Mouse (Mus musculus): ENCODE measurements around the gene Meis2. TPM values are rescaled to one million over a fixed set of nuclear protein-coding genes. Genes with fewer than 3 reads are reported as not detected.

Gene Meis2
- total RNA-seq, 2 experiments from 2014 or later: 109 to 117 TPM

GRCm38 (mm10) chr2:116052688-116053421 lies 12.8 kb downstream of the Meis2 start:
- no peak for DNase-seq (ENCODE audit: low spot score in 2 of 2)

- DNase-seq (ENCODE audit: low spot score in 2 of 2): no peak
These were observed 13.6 kb downstream of the Meis2 start for GRCm38 (mm10) chr2:116051906-116052614.

GRCm38 (mm10) chr2:116049710-116050109 lies 15.9 kb downstream of the Meis2 start:
- no peak for DNase-seq (ENCODE audit: low spot score in 2 of 2)

- DNase-seq (ENCODE audit: low spot score in 2 of 2): no peak
These were observed 18.3 kb downstream of the Meis2 start for GRCm38 (mm10) chr2:116047365-116047764.

- DNase-seq (ENCODE audit: low spot score in 2 of 2): no peak
These were observed 20.6 kb downstream of the Meis2 start for GRCm38 (mm10) chr2:116045048-116045447.

GRCm38 (mm10) chr2:116042934-116043698 lies 22.5 kb downstream of the Meis2 start:
- no peak for DNase-seq (ENCODE audit: low spot score in 2 of 2)

- DNase-seq (ENCODE audit: low spot score in 2 of 2): no peak
These were observed 23.2 kb downstream of the Meis2 start for GRCm38 (mm10) chr2:116042447-116042846.

- no peak for DNase-seq (ENCODE audit: low spot score in 2 of 2)
These were observed 23.9 kb downstream of the Meis2 start for GRCm38 (mm10) chr2:116041683-116042262.

GRCm38 (mm10) chr2:116035345-116035744 lies 30.3 kb downstream of the Meis2 start:
- DNase-seq (ENCODE audit: low spot score in 2 of 2): no peak

- no peak for DNase-seq (ENCODE audit: low spot score in 2 of 2)
These were observed 37.5 kb downstream of the Meis2 start for GRCm38 (mm10) chr2:116028127-116028526.

GRCm38 (mm10) chr2:116022876-116023275 lies 42.8 kb downstream of the Meis2 start:
- DNase-seq (ENCODE audit: low spot score in 2 of 2): no peak

GRCm38 (mm10) chr2:116021931-116022330 lies 43.7 kb downstream of the Meis2 start:
- DNase-seq (ENCODE audit: low spot score in 2 of 2): no peak

GRCm38 (mm10) chr2:116021046-116021445 lies 44.6 kb downstream of the Meis2 start:
- DNase-seq (ENCODE audit: low spot score in 2 of 2): no peak

GRCm38 (mm10) chr2:116020451-116020951 lies 45.1 kb downstream of the Meis2 start:
- DNase-seq (ENCODE audit: low spot score in 2 of 2): no peak

- no peak for DNase-seq (ENCODE audit: low spot score in 2 of 2)
These were observed 45.7 kb downstream of the Meis2 start for GRCm38 (mm10) chr2:116019959-116020358.

- no peak for DNase-seq (ENCODE audit: low spot score in 2 of 2)
These were observed 46.2 kb downstream of the Meis2 start for GRCm38 (mm10) chr2:116019466-116019794.

GRCm38 (mm10) chr2:116018781-116019465 lies 46.7 kb downstream of the Meis2 start:
- no peak for DNase-seq (ENCODE audit: low spot score in 2 of 2)

GRCm38 (mm10) chr2:116015520-116015919 lies 50.1 kb downstream of the Meis2 start:
- DNase-seq (ENCODE audit: low spot score in 2 of 2): no peak

GRCm38 (mm10) chr2:116010469-116010868 lies 55.2 kb downstream of the Meis2 start:
- no peak for DNase-seq (ENCODE audit: low spot score in 2 of 2)

GRCm38 (mm10) chr2:116010061-116010460 lies 55.6 kb downstream of the Meis2 start:
- DNase-seq (ENCODE audit: low spot score in 2 of 2): no peak
